Mouse (Mus musculus) hindlimb bud, embryonic 11.5 days (tissue): ENCODE results near the gene Ccnf.
A peak's percentile ranks its signal among the peaks of the same experiment; 100 is the strongest.

Source experiments
- DNase-seq: peaks from one replicate; pipeline ENCODE4 v3.0.0-alpha.2; 2012; ENCODE audit warnings: low read depth, low spot score; ENCODE audit errors: extremely low spot score

The Ccnf gene

DNA sequence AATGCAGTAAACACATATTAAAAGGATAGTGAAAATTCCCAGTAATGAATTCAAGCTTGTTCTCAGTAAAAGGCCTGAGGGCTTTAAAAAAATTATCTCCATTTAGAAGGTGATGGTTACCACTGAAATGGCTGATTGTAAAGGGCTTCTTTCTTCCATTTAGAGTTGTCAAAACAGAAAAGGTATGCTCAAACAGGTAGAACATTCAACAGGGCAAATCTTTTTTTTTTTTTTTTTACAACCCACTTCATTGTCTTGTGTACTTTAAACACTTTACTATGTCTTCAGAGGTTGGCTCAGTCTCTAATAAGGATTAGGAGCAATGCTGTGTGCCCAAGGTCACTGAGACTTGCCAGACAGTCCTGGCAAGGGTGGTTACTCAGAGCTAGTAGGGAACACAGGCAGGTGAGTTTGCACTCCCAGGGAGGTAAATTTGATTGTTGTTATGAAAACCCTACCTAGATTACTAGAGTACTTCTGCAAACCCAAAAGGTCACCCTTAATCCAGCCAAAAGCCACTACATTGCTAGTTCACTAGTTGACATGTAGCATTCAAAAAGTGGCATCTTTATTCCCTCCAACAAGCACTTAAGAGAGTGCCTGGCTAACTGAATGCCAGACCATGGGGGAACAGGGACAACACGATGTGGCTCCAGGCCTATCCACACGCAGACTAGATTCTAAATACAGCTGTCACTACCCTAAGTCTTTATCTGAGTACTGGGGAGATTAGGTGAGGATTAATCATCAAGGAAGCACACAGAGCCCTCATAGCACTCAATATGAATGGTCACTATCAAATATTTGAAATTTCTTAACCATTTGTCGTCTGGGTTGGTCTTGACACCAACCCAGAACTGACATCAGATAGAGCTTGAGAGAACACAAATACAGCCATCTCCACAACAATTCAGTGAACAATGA is 47.4 kb downstream of the Ccnf start:
- DNase-seq, result no peak

GRCm38 (mm10) chr17:24203068-24203467 is 48.2 kb downstream of the Ccnf start:
- no peak for DNase-seq

GRCm38 (mm10) chr17:24201092-24201491 is 50.2 kb downstream of the Ccnf start:
- no peak for DNase-seq

DNA sequence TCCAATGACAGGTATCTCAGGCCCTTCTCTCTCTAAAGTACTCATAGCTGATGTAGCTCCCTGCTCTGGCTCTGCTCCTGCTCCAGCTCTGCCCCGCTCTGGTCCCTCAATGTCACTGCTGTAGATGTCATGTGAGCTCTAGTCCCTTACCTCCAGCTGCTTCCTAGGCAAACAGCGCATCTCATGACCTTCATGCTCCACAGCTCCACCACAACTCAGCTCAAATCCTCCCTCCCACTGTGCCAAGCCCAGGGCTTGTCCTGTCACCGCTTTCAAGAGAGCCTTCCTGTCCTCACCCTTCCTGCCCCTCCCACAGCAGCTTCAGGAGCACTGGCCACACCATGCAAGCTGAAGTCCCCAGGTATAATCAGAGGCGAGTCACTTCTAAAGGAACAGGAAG is 51.5 kb downstream of the Ccnf start:
- DNase-seq, result no peak

GRCm38 (mm10) chr17:24199252-24199651 is 52.0 kb downstream of the Ccnf start:
- DNase-seq, result no peak

DNA sequence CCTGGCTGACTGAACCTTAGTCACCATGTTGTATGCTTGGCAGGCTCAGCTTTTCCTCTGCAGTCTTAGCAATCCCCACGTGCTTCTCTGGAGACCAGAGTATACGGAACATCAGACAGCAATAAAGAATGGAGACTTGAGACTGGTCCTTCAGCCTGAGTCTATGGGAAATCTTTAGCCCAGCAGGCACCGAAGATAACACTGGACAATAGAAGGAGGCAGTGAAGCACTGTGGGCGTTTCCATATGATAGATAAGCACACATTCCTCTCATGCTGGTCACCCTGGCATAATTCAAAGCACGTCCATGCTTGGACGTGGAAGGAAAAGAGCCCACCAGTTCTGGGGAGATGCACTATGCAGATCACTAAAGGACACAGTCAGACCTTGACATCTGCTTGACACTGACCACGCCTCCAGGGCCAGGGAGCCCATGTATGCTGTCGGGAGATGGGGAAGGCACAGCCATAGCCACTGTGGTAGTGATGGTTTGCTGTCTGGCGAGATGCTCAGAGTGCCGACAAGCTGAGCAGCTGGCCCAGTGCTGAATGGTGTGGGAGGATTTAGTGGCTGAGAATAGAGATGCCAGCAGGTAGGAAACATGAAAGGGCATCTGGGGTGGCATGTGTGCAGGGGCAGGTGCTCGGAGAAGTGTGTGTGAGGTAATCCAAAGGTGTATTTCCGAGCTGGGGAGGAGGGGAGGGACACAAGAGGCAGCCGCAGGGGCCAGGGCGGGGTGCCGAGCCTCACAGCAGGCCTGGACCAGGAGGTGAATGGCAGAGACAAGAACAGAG is 54.1 kb downstream of the Ccnf start:
- no peak for DNase-seq

GRCm38 (mm10) chr17:24195349-24195748 is 55.9 kb downstream of the Ccnf start:
- no peak for DNase-seq

- DNase-seq, result no peak
Measured at GRCm38 (mm10) chr17:24193769-24194168, 57.5 kb downstream of the Ccnf start.

DNA sequence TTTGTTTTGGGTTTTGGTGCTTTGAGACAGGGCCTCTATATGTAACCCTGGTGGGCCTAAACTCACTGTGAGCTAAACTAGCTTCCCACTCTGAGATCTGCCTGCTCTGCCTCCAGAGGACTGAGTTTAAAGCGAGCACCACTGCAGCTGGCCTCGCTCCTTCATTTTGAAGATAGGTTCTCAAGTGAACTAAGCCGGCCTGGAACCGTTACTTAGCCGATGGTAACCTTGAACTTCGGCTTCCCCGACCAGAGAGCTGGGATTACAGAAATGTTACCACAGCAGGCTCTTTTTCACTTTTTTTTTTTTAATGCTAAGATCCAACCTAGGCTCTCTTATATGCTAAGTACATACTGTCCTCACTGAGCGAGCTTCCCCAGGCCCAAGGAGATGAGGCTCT is 58.0 kb downstream of the Ccnf start:
- no peak for DNase-seq

DNA sequence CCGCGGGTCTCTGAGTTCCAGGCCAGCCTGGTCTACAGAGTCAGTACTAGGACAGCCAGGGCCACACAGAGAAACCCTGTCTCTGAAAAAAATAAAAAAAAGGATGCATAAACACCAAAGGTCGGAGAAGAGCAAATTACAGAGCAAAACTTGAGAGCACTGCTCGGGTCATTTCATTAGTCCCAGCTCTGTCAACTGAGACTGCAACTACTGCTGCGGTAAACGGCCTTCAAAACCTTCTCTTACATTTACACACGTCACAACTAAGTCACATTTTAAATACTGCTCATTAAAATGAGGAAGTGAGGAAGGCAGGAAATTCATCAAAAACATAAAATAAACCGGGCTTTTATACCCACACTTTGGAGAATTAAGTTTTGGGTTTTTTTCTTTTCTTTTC is 58.4 kb downstream of the Ccnf start:
- DNase-seq, result no peak

GRCm38 (mm10) chr17:24191481-24191880 is 59.8 kb downstream of the Ccnf start:
- DNase-seq, result no peak

GRCm38 (mm10) chr17:24190934-24191333 is 60.4 kb downstream of the Ccnf start:
- no peak for DNase-seq

- no peak for DNase-seq
Measured at GRCm38 (mm10) chr17:24174259-24174658, 77.0 kb downstream of the Ccnf start.

DNA sequence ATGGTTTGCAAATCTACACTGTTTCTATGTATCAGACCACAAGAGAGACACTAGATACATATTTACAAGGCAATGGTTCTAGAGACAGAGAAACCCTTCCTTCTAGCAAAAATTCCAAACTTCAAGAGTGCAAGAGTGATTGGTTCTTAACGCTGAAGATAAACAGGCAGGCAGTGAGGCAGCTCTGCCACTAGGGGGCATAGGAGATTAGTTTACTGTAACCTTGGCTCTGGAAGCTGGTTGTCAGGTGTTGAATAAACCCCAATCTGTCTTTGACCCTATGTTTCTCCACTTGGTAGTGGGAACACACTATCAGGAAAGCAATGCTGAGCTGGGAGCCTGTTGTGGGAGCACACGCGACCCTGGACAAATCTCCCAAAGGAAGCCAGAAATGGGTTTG is 77.9 kb downstream of the Ccnf start:
- DNase-seq, result peak; percentile 71
